Mouse (Mus musculus) left cerebral cortex, adult 11 months (tissue): Measurements from ENCODE around the gene Hspa1a.
A peak's percentile ranks its signal among the peaks of the same experiment; 100 is the strongest.
"Not testable (repeated sequence)": the region's sequence is repeated elsewhere in the genome, so short reads cannot be mapped to it uniquely, and the experiment has no call there.

Experiments used
- DNase-seq: peaks from one replicate; pipeline ENCODE4 v3.0.0; 2022; ENCODE audit warnings: low spot score

Gene Hspa1a

GRCm38 (mm10) chr17:34972069-34972749 is at the start of gene Hspa1a, which contains the start of gene Hspa1l:
TSS of gene Hspa1a (minus strand) at chr17:34972156.
TSS of gene Hspa1l (plus strand) at chr17:34972703.
- peak; percentile 74 for DNase-seq

- DNase-seq, result peak; percentile 79
Measured at GRCm38 (mm10) chr17:35021163-35021808, 49.3 kb upstream of the Hspa1a start.

GRCm38 (mm10) chr17:35020551-35020950 is 48.6 kb upstream of the Hspa1a start:
- no peak for DNase-seq

- DNase-seq, result no peak
Measured at GRCm38 (mm10) chr17:35019894-35020293, 47.9 kb upstream of the Hspa1a start.

GRCm38 (mm10) chr17:35018171-35018570 is 46.2 kb upstream of the Hspa1a start:
- no peak for DNase-seq

GRCm38 (mm10) chr17:35017706-35018030 is 45.7 kb upstream of the Hspa1a start:
- DNase-seq, result no peak

- DNase-seq, result no peak
Measured at GRCm38 (mm10) chr17:35016791-35017705, 45.1 kb upstream of the Hspa1a start.

- no peak for DNase-seq
Measured at GRCm38 (mm10) chr17:35016376-35016775, 44.4 kb upstream of the Hspa1a start, which contains the start of gene Vwa7. TSS of gene Vwa7 (plus strand) at chr17:35016579.

GRCm38 (mm10) chr17:35015296-35015695 is 43.3 kb upstream of the Hspa1a start:
- no peak for DNase-seq

GRCm38 (mm10) chr17:35013221-35013620 is 41.3 kb upstream of the Hspa1a start:
- no peak for DNase-seq

- DNase-seq, result no peak
Measured at GRCm38 (mm10) chr17:35012430-35012829, 40.5 kb upstream of the Hspa1a start.

GRCm38 (mm10) chr17:35011440-35011839 is 39.5 kb upstream of the Hspa1a start:
- DNase-seq, result no peak

- DNase-seq, result no peak
Measured at GRCm38 (mm10) chr17:35009586-35009985, 37.6 kb upstream of the Hspa1a start.

GRCm38 (mm10) chr17:35007387-35007991 is 35.5 kb upstream of the Hspa1a start:
- no peak for DNase-seq

- not testable (repeated sequence) for DNase-seq
Measured at GRCm38 (mm10) chr17:35005902-35006301, 33.9 kb upstream of the Hspa1a start.

GRCm38 (mm10) chr17:35005158-35005557 is 33.2 kb upstream of the Hspa1a start:
- no peak for DNase-seq

- DNase-seq, result no peak
Measured at GRCm38 (mm10) chr17:35004075-35004717, 32.2 kb upstream of the Hspa1a start.

- DNase-seq, result no peak
Measured at GRCm38 (mm10) chr17:35003022-35003838, 31.3 kb upstream of the Hspa1a start.

GRCm38 (mm10) chr17:35002153-35002865 is 30.4 kb upstream of the Hspa1a start:
- no peak for DNase-seq
